Mouse (Mus musculus) megakaryocyte, adult 5-6 weeks (primary cell): Measurements from ENCODE around the gene Olfr743. TPM values are rescaled to one million over a fixed set of nuclear protein-coding genes. Genes with fewer than 3 reads are reported as not detected.
"Not testable (repeated sequence)": the region's sequence is repeated elsewhere in the genome, so short reads cannot be mapped to it uniquely, and the experiment has no call there.

Experiments used
- ATAC-seq: 2 replicates; pipeline ENCODE4 v1.8.0; 2016; ENCODE audit warnings: mild to moderate bottlenecking, inconsistent platforms; ENCODE audit not compliant: poor library complexity, severe bottlenecking
- total RNA-seq, 2 experiments: library from RNA; stranded (forward) in 1 of 2; stranded (reverse) in 1 of 2; fragments of 153-499, 151-499 nt in 1 of 2; fragments of 221-1000, 200-1000 nt in 1 of 2; gene quantifications; 2 replicates each; pipeline versions ENCODE4 v1.2.3 to v1.2.4; 2015 to 2017

The Olfr743 gene
- total RNA-seq (2015) = not detected in 2 replicates
- not detected in 2 replicates for total RNA-seq (2017)

DNA sequence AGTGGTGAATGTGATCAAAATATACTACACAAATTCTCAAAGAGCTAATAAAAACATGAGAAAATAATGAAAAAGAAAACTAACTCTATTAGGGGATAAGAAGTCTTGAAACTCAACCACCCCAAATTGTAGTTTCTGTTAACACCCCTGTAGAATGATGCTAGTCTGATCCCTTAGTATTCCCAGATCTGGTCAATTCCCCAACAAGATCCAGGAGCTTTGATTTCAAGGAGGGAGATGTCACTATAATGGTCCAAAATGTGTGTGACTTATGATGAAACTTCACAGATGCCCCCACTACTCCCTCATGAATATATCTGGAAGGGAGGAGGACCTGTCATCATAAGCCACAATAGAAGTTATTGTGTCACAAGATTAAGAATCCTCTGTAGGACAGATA is at the start of gene Olfr743:
Gene Olfr743 (plus strand): TSS at position 301 of the 400 bp plus-strand sequence.
- no peak for ATAC-seq

DNA sequence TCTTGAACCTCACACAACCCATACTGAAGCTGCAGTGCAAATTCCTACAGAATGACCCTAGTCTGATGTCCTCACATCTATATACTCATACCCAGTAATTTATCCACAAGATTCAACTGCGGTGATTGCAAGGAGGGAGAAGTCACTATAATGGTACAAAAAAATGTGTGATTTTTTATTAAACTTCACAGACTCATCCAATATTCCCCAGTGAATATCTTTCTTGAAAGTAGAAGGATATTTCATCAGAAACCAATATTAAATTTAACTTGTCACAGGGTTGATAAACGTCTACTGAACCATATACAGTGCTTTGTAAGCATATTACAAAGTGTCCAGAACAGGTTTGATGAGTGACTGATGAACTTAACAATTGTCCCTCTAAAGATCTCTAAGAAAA is 49.2 kb upstream of the Olfr743 start, which contains the start of gene Olfr741:
Gene Olfr741 (plus strand): TSS at position 301 of the 400 bp plus-strand sequence.
- ATAC-seq = no peak

DNA sequence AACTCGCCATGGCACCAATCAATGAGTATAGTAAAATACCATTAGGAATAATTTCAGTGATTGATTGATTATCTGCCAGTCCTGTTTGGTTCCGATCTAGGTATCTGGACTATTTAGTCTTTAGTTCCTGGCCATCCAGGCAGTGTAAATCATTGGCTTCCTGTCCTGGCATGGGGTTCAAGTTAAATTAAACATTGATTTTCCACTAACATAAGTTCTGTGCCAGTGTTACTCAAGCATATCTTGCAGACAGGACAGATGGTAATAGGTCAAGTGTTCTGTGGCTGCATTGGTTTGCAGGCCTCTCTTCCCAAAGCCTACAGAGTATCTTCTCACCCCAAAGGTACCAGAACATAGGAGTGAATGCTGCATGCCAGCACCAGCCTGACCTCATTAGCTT is 43.2 kb upstream of the Olfr743 start:
- no peak for ATAC-seq

DNA sequence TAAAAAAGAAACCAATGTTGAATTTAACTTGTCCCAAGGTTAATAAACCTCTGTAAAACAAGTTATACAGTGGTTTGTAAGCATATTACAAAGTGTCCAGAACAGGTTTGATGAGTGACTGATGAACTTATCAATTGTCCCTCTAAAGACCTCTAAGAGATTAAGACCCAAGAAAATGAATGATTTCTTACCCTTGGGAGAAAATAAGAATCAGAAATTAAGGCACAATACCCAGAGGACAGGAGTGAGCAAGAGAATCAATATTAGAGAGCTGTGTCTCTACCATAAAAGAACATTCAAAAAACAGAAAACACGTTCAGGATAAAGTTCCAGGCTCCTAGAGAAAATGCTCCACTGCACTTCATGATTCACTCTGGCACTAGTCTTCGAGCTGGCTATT is 18.3 kb upstream of the Olfr743 start, which contains the start of gene Olfr742:
Gene Olfr742 (plus strand): TSS at position 301 of the 400 bp plus-strand sequence.
- ATAC-seq = no peak

DNA sequence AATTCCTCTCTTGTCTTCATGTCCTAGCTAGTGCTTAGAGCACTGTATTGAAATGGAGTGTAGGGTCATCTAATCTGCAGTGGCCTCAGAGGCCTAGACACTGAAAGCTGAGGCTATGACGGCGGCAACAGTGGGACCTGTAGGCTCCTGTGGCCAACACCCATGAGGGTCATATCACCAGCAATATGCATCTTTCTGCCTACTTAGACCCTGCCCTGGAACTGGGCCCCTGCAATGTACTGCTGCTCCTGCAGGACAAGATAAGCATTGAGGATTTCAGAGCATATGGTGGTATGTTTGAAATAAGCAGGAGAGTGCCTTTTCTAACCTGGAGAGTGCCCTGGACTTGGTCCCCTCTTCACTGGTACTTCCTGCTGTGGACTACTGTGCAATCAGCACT is 31.1 kb downstream of the Olfr743 start:
- no peak for ATAC-seq

DNA sequence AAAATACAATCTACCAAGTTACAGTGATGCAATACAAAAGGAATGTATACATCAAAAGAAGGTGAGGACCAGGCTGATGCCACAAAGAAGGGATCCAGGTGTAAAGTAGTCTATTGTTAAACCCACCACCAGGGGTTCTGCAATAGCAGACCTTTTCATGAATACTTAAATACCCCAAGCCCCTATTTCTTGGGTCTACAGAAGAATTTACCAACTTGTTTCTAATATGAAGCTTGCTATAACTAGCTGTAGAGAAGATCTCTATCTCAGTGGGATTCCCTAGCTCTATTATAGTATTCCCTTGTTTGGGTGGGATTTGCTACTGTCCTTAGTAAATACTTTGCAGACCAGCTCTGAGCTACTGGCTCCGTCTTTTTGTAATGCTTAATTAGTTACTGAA is 51.4 kb downstream of the Olfr743 start:
- not testable (repeated sequence) for ATAC-seq

Other genes with a start within 250 kb of the Olfr743 start
- not detected in 2 replicates for gene Olfr732, start 237.6 kb upstream of the Olfr743 start, total RNA-seq (2015)
- not detected in 2 replicates for gene Olfr732, start 237.6 kb upstream of the Olfr743 start, total RNA-seq (2017)
- gene Olfr733, start 220.3 kb upstream of the Olfr743 start, total RNA-seq (2015) = not detected in 2 replicates
- gene Olfr733, start 220.3 kb upstream of the Olfr743 start, total RNA-seq (2017) = not detected in 2 replicates
- not detected in 2 replicates for gene Olfr734, start 195.1 kb upstream of the Olfr743 start, total RNA-seq (2015)
- gene Olfr734, start 195.1 kb upstream of the Olfr743 start, total RNA-seq (2017) = not detected in 2 replicates
- not detected in 2 replicates for gene Olfr735, start 173.0 kb upstream of the Olfr743 start, total RNA-seq (2015)
- gene Olfr735, start 173.0 kb upstream of the Olfr743 start, total RNA-seq (2017) = not detected in 2 replicates
- gene Tlr11, start 163.9 kb upstream of the Olfr743 start, total RNA-seq (2015) = 0.45 and 1.3 TPM in 2 replicates
- gene Tlr11, start 163.9 kb upstream of the Olfr743 start, total RNA-seq (2017) = 1.2 and 1.4 TPM in 2 replicates
- gene Olfr736, start 140.7 kb upstream of the Olfr743 start, total RNA-seq (2015) = not detected in 2 replicates
- not detected in 2 replicates for gene Olfr736, start 140.7 kb upstream of the Olfr743 start, total RNA-seq (2017)
- not detected in 2 replicates for gene Olfr738, start 114.3 kb upstream of the Olfr743 start, total RNA-seq (2015)
- not detected in 2 replicates for gene Olfr738, start 114.3 kb upstream of the Olfr743 start, total RNA-seq (2017)
- gene Olfr739, start 103.2 kb upstream of the Olfr743 start, total RNA-seq (2015) = not detected in 2 replicates
- not detected in 2 replicates for gene Olfr739, start 103.2 kb upstream of the Olfr743 start, total RNA-seq (2017)
- gene Olfr740, start 76.3 kb upstream of the Olfr743 start, total RNA-seq (2015) = not detected in 2 replicates
- gene Olfr740, start 76.3 kb upstream of the Olfr743 start, total RNA-seq (2017) = not detected in 2 replicates
- not detected in 2 replicates for gene Olfr741, start 49.1 kb upstream of the Olfr743 start, total RNA-seq (2015)
- not detected in 2 replicates for gene Olfr741, start 49.1 kb upstream of the Olfr743 start, total RNA-seq (2017)
- not detected in 2 replicates for gene Olfr742, start 18.2 kb upstream of the Olfr743 start, total RNA-seq (2015)
- not detected in 2 replicates for gene Olfr742, start 18.2 kb upstream of the Olfr743 start, total RNA-seq (2017)
- not detected in 2 replicates for gene Olfr744, start 93.0 kb downstream of the Olfr743 start, total RNA-seq (2015)
- not detected in 2 replicates for gene Olfr744, start 93.0 kb downstream of the Olfr743 start, total RNA-seq (2017)
- gene Olfr745, start 117.5 kb downstream of the Olfr743 start, total RNA-seq (2015) = not detected in 2 replicates
- gene Olfr745, start 117.5 kb downstream of the Olfr743 start, total RNA-seq (2017) = not detected in 2 replicates
- not detected in 2 replicates for gene Olfr746, start 125.2 kb downstream of the Olfr743 start, total RNA-seq (2015)
- not detected in 2 replicates for gene Olfr746, start 125.2 kb downstream of the Olfr743 start, total RNA-seq (2017)
- not detected in 2 replicates for gene Olfr747, start 171.4 kb downstream of the Olfr743 start, total RNA-seq (2015)
- not detected in 2 replicates for gene Olfr747, start 171.4 kb downstream of the Olfr743 start, total RNA-seq (2017)
- not detected in 2 replicates for gene Olfr748, start 185.5 kb downstream of the Olfr743 start, total RNA-seq (2015)
- not detected in 2 replicates for gene Olfr748, start 185.5 kb downstream of the Olfr743 start, total RNA-seq (2017)
- not detected in 2 replicates for gene Olfr749, start 223.3 kb downstream of the Olfr743 start, total RNA-seq (2015)
- not detected in 2 replicates for gene Olfr749, start 223.3 kb downstream of the Olfr743 start, total RNA-seq (2017)